Mouse (Mus musculus) cerebellum, postnatal 25 days (tissue): ENCODE measurements around the gene Kcna1.

ENCODE experiments used
- DNase-seq, 2 experiments: peaks; one replicate each; pipeline ENCODE4 v3.0.0; 2021; ENCODE audit warnings: mixed read lengths in 2 of 2

Kcna1 gene

GRCm38 (mm10) chr6:126646381-126646780 is at the start of gene Kcna1:
Gene Kcna1, minus strand, starts transcription at chr6:126646384.
- no peak for DNase-seq

GRCm38 (mm10) chr6:126687120-126687519 is 40.9 kb upstream of the Kcna1 start:
- no peak for DNase-seq

- no peak for DNase-seq
Measured at GRCm38 (mm10) chr6:126685135-126685534, 39.0 kb upstream of the Kcna1 start.

GRCm38 (mm10) chr6:126678961-126679360 is 32.8 kb upstream of the Kcna1 start:
- peak; percentile 51 to 73 for DNase-seq

- DNase-seq: peak; percentile 74 to 80
Measured at GRCm38 (mm10) chr6:126667001-126667400, 20.8 kb upstream of the Kcna1 start.

GRCm38 (mm10) chr6:126666091-126666490 is 19.9 kb upstream of the Kcna1 start:
- DNase-seq: no peak

- no peak for DNase-seq
Measured at GRCm38 (mm10) chr6:126664569-126664968, 18.4 kb upstream of the Kcna1 start.

- DNase-seq: no peak
Measured at GRCm38 (mm10) chr6:126657646-126658394, 11.6 kb upstream of the Kcna1 start.

GRCm38 (mm10) chr6:126653561-126653960 is 7.4 kb upstream of the Kcna1 start:
- DNase-seq: no peak

GRCm38 (mm10) chr6:126645644-126646358 is 383 bp downstream of the Kcna1 start:
- DNase-seq: peak; percentile 88 to 90

- peak; percentile 84 to 88 for DNase-seq
Measured at GRCm38 (mm10) chr6:126645044-126645541, 1.1 kb downstream of the Kcna1 start.

- DNase-seq: peak; percentile 93 to 94
Measured at GRCm38 (mm10) chr6:126644181-126645043, 1.8 kb downstream of the Kcna1 start.

GRCm38 (mm10) chr6:126643341-126644055 is 2.7 kb downstream of the Kcna1 start:
- peak; percentile 63 to 69 for DNase-seq

GRCm38 (mm10) chr6:126642856-126643321 is 3.3 kb downstream of the Kcna1 start:
- peak; percentile 82 to 87 for DNase-seq

- DNase-seq: no peak
Measured at GRCm38 (mm10) chr6:126628451-126628850, 17.7 kb downstream of the Kcna1 start.

GRCm38 (mm10) chr6:126618455-126618854 is 27.7 kb downstream of the Kcna1 start:
- DNase-seq: no peak

- DNase-seq: peak; percentile 71
Measured at GRCm38 (mm10) chr6:126610746-126611145, 35.4 kb downstream of the Kcna1 start.

- peak; percentile 58 to 62 for DNase-seq
Measured at GRCm38 (mm10) chr6:126609193-126609947, 36.8 kb downstream of the Kcna1 start.

- DNase-seq: peak in 1 of 2 experiments; percentile 64
Measured at GRCm38 (mm10) chr6:126601843-126602326, 44.3 kb downstream of the Kcna1 start.

- peak; percentile 79 to 85 for DNase-seq
Measured at GRCm38 (mm10) chr6:126599201-126599995, 46.8 kb downstream of the Kcna1 start.
